Mouse (Mus musculus) thymus, adult 2 months (tissue): ENCODE results near the gene Gfpt1. TPM values are rescaled to one million over a fixed set of nuclear protein-coding genes. Genes with fewer than 3 reads are reported as not detected.

ENCODE experiments used
- DNase-seq: peaks from one replicate; pipeline ENCODE4 v3.0.0; 2021
- H3K27ac ChIP-seq: fragments of 200-500 bp; 2 replicates; pipeline ENCODE4 v1.5.1; 2012; ENCODE audit warnings: low read length, control low read depth; ENCODE audit not compliant: control insufficient read depth, insufficient read depth
- H3K27me3 ChIP-seq: fragments of 200-500 bp; 2 replicates; pipeline ENCODE4 v1.6.1; 2012; ENCODE audit warnings: mild to moderate bottlenecking, low read length, moderate library complexity, mixed read lengths; ENCODE audit not compliant: control insufficient read depth, insufficient read depth
- H3K36me3 ChIP-seq: fragments of 200-500 bp; 2 replicates; pipeline ENCODE4 v1.6.1; 2012; ENCODE audit warnings: mild to moderate bottlenecking, low read length, moderate library complexity; ENCODE audit not compliant: control insufficient read depth, insufficient read depth
- H3K4me1 ChIP-seq: fragments of 200-500 bp; replicated peaks from 2 replicates; pipeline ENCODE4 v1.6.1; 2012; ENCODE audit warnings: low read length; ENCODE audit not compliant: control insufficient read depth, insufficient read depth
- H3K4me3 ChIP-seq: fragments of 200-500 bp; 2 replicates; pipeline ENCODE4 v1.5.1; 2012; ENCODE audit warnings: mild to moderate bottlenecking, low read length, control low read depth, moderate library complexity; ENCODE audit not compliant: control insufficient read depth, insufficient read depth
- CTCF ChIP-seq: fragments of 200-500 bp; IDR thresholded peaks from 2 replicates; pipeline ENCODE4 v1.5.1; 2012; ENCODE audit warnings: mild to moderate bottlenecking, control low read depth, low read length, moderate library complexity, borderline replicate concordance; ENCODE audit not compliant: control insufficient read depth, poor library complexity, insufficient read depth; ENCODE audit errors: extremely low read depth
- POLR2A ChIP-seq: fragments of 200-500 bp; IDR thresholded peaks from 2 replicates; pipeline ENCODE4 v1.6.1; 2012; ENCODE audit warnings: mild to moderate bottlenecking, low read length, control low read depth, moderate library complexity; ENCODE audit not compliant: control insufficient read depth, poor library complexity, insufficient read depth; ENCODE audit errors: extremely low read depth
- WGBS: fragments of 180-500 bp; shearing (Covaris S2); methylation state at CpG from one replicate; pipeline ENCODE4 v1.1.7; 2018; 5-methylcytosine and 5-hydroxymethylcytosine counted together
- polyA plus RNA-seq: library from polyadenylated mRNA; depleted of rRNA; stranded (reverse); fragments of >200 nt; gene quantifications from 2 replicates; pipeline ENCODE4 v1.2.3, GENCODE M21; 2012; rRNA removed

The Gfpt1 gene
- polyA plus RNA-seq, 1 experiment = 13.5 TPM

DNA sequence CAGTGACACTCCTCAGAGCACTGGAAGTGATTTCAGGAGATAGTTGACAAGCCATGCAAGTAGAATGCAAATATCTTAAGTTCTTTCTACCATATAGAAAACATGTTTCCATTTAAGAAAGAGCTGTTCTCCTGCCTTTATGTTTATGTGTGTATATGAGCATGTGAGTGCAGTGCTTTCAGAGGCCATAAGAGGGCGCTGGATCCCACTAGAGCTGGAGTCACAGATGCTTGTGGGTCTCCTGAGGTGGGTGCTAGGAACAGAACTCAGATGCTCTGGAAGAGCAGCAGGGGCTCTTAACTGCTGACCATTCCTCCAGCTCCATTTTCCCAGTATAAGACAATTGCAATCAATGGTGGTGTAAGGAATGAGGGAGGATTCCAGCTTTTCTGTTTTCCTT lies 88.4 kb downstream of the Gfpt1 start:
- Histone ChIP-seq H3K36me3 (no peaks in the 10 kb centered on the region), H3K4me3 (no peak overlapping the region), H3K4me1 (peaks cover 12% of the 10 kb centered on the region), H3K27me3 (no peaks in the 10 kb centered on the region), H3K27ac (no peak overlapping the region)
- TF ChIP-seq POLR2A (no peak), CTCF (no peak)
- no peak for DNase-seq
- WGBS = 88% methylated on average over 1 of the region's 1 CpGs

DNA sequence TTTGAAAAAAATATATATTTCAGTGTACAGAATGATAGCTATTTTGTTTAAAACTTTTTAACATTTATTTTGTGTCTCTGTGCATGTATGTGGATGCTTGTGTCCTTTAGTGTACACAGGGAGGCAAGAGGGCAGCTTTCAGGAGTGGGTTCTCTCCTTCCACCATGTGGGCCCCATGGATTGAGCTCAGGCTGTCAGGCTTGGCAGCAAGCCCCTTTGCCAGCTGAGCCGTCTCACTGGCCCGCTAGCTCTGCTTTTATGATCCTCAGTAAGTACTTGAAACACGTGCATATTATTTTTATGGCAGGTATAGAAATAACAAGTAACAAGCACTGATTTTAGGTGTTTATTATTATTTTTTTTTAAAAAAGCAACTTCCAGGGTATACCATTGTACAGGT lies 90.9 kb downstream of the Gfpt1 start:
- no peaks in the 10 kb centered on the region for H3K36me3 ChIP-seq
- H3K4me1 ChIP-seq = peaks cover 12% of the 10 kb centered on the region
- H3K27me3 ChIP-seq = no peaks in the 10 kb centered on the region
- 96% methylated on average over 3 of the region's 3 CpGs for WGBS
- H3K27ac ChIP-seq = no peak overlapping the region
- no peak for DNase-seq
- H3K4me3 ChIP-seq = no peak overlapping the region
- TF ChIP-seq CTCF = no peak

DNA sequence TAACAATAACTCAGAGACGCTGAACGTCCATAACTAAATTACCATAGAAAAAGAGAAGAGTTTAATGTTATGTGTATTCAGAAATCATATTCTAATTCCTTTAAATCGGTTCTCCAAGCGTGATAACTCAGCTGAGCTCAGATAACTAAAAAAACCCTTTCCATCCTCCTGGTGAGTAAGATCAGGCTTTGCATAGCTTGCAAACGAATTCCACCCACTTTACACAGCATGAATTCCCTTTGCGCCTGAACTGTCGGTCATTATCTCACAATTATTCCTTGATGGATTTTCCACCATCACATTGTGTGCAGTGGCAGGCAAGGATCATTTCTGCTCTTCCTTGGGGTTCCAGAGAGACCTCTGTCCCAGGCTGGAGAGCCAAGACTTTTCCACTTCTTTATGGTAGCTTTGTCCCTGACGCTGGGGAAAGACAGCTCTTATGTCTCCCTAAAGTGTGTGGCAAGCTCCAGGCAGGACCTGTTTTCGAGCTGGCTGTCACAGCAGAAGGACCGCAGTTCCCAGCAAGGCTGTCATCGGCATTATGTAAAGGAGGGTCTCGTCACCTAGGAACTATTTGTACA lies 91.4 kb downstream of the Gfpt1 start:
- Histone ChIP-seq H3K36me3 (no peaks in the 10 kb centered on the region), H3K27ac (no peak overlapping the region), H3K27me3 (no peaks in the 10 kb centered on the region), H3K4me1 (peaks cover 12% of the 10 kb centered on the region), H3K4me3 (no peak overlapping the region)
- DNase-seq = no peak
- WGBS = 96% methylated on average over 12 of the region's 12 CpGs
- no peak for TF ChIP-seq POLR2A
- no peak for TF ChIP-seq CTCF

DNA sequence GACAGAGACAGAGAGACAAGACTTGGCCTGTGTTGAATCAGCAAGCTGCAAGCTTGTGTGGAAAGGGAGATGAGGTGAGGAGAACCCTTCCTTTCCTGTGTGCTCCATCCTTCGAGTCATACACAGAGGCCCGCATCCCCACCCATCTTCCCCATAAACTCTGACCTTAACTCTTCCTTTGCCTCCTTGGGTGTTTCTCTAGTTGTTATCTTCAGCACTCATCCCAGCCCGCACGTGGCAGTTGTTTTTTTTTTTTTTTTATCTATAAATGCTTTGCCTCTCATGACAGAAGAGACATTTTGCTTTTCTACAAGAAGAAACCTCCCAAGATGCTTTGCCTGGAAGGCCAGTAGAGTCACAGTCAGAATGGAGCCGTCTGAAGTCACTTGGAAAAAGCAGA lies 95.8 kb downstream of the Gfpt1 start:
- Histone ChIP-seq H3K4me1 (0 out of 2 replicates have a peak, but pooled peaks cover 2% of the 10 kb centered on the region), H3K27me3 (no peaks in the 10 kb centered on the region), H3K27ac (no peak overlapping the region), H3K4me3 (no peak overlapping the region), H3K36me3 (no peaks in the 10 kb centered on the region)
- no peak for DNase-seq
- TF ChIP-seq CTCF (no peak), POLR2A (no peak)
- 85% methylated on average over 5 of the region's 5 CpGs for WGBS

DNA sequence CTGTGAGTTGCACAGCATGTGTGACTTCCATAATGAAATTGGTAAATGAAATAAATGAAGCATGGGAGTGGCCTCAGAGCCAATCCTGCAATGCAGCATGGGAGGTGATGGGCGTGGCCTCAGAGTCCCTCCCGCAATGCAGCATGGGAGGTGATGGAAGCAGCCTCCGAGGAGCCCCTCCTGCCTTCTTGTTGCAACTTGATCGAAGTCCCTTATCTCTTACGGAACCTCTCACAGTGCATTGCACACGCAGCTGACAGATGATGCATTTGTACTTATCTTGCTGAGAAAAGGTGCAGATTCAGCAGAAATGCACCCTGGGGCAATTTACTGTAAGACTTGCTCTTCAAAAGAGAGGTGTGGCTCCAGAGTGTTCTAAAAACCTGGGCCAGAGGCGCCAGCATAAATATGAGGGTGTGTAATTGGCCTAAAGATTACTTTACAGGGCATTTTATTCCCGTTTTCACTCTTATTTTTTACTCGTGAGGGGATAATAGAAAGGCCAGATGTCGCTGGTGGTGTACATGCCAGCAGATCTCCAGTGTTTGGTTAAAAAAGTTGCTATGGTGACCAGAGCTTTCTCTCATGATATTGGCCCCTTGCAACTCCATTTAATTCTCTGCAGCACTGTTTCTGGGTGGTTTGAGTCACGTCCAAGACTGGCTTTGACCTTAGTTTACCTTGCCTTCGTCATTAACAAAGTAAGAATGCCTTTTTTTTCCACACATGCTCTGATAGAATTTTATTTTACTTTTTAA lies 97.3 kb downstream of the Gfpt1 start:
- 92% methylated on average over 12 of the region's 12 CpGs for whole genome bisulfite sequencing
- Histone ChIP-seq H3K4me1 (0 out of 2 replicates have a peak, but pooled peaks cover 2% of the 10 kb centered on the region), H3K27me3 (no peaks in the 10 kb centered on the region), H3K36me3 (no peaks in the 10 kb centered on the region), H3K27ac (no peak overlapping the region), H3K4me3 (no peak overlapping the region)
- TF ChIP-seq POLR2A (no peak), CTCF (no peak)
- DNase-seq = no peak

Other genes starting within 250 kb of the Gfpt1 start
- 21.5 and 27.8 TPM in 2 replicates for gene Anxa4, start 249.3 kb upstream of the Gfpt1 start, polyA plus RNA-seq
- 59.2 and 79.9 TPM in 2 replicates for gene Aak1, start 193.3 kb upstream of the Gfpt1 start, polyA plus RNA-seq
- 94.7 and 100 TPM in 2 replicates for gene Nfu1, start 33.6 kb upstream of the Gfpt1 start, polyA plus RNA-seq
- gene D6Ertd527e, start 61.9 kb downstream of the Gfpt1 start, polyA plus RNA-seq = 1.1 and 1.4 TPM in 2 replicates